Mouse (Mus musculus) adrenal gland, adult 8-10 months (tissue): Measurements from ENCODE around the gene Cnnm3. TPM values are rescaled to one million over a fixed set of nuclear protein-coding genes. Genes with fewer than 3 reads are reported as not detected.

Source experiments
- DNase-seq: peaks from one replicate; pipeline ENCODE4 v3.0.0; 2022
- total RNA-seq, 4 experiments: library from RNA; stranded (reverse); gene quantifications; 2 replicates each; pipeline ENCODE4 v1.2.4; 2022

Cnnm3 gene
- total RNA-seq, 4 experiments from 2014 or later = 41.4 to 45.3 (median 42.6) TPM

DNA sequence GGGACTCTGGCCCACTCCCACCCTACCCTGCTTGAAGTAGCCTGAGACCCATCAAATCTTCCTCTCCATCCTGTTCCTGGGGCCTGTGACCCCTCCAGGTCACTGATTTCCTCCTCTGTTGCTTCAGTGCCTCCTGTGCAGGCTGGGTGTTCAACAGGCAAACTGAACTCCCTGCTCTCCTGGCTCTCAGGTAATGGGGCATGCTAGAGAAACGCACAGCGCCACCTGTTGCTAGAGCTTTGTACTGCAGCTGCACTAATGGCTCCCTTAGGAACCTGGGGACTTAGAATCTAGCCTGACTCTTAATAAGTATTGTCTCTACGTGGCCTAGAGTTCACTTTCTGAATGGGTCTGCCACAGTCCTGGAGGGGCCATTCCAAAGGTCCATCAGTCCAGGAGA is 10.4 kb upstream of the Cnnm3 start:
- DNase-seq = no peak

DNA sequence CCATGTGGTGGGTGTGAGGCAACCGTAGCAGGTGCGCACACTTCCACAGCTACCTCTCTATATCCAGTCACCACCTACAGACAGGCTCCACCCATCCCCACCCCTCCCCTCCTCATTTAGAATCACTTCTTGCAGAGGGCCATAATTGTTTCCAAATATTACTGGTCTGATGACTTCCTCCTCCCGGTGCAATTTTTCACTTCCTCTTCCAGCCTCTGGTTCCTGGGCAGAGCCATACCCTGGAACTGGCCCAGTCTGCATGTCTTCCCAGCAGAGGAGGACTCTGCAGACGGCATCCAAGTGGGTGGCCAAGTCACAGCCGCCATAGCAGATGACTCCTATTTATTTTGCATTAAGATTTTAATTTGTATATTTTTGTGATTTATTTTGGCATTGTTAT is 3.4 kb upstream of the Cnnm3 start:
- DNase-seq = no peak

DNA sequence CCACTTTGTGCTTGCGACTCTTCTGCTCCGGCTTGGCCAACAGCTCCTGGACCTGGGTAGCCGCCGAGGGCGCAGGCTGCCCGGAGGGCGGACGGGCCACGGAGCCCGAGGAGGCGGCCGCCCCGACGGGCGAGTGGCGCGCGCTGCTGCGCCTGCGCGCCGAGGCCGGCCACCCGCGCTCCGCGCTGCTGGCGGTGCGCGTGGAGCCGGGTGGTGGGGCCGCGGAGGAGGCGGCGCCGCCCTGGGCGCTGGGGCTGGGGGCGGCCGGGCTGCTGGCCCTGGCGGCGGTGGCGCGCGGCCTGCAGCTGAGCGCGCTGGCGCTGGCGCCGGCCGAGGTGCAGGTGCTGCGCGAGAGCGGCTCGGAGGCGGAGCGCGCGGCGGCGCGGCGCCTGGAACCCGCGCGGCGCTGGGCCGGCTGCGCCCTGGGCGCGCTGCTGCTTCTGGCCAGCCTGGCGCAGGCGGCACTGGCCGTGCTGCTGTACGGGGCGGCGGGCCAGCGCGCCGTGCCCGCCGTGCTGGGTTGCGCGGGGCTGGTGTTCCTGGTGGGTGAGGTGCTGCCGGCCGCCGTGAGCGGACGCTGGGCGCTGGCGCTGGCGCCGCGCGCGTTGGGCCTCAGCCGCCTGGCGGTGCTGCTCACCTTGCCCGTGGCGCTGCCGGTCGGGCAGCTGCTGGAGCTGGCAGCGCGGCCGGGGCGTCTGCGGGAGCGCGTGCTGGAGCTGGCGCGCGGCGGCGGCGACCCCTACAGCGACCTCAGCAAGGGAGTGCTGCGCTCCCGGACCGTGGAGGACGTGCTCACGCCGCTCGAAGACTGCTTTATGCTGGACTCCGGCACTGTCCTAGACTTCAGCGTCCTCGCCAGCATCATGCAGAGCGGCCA is 660 bp downstream of the Cnnm3 start:
- DNase-seq = no peak

DNA sequence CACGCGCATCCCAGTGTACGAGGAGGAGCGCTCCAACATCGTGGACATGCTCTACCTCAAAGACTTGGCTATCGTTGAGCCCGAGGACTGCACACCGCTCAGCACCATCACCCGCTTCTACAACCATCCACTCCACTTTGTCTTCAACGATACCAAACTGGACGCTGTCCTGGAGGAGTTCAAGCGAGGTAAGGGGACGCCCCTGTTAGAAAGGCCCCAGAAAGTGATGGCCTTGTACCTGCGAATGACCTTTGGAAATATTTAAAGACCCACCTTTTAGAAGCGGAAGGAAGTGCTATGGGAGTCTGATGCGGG is 1.3 kb downstream of the Cnnm3 start:
- no peak for DNase-seq

DNA sequence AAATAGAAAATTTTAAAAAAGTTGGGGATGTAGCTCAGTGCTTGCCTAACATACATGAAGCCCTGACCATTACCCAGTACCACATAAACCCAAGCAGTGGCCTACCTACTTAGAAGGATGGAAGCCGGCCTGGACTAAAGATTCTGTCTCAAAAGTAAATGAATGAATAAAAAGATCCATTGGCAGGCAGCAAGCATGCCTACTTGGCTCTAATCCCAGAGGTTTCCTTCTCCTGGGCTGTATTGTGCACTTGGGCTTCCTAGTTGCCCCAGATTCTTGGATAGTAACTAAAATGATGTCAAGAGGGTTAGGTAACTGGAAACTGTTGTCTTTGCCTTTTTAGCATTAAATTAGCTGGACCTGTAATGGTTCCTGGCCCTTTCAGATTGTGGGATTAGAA is 1.6 kb downstream of the Cnnm3 start:
- no peak for DNase-seq

DNA sequence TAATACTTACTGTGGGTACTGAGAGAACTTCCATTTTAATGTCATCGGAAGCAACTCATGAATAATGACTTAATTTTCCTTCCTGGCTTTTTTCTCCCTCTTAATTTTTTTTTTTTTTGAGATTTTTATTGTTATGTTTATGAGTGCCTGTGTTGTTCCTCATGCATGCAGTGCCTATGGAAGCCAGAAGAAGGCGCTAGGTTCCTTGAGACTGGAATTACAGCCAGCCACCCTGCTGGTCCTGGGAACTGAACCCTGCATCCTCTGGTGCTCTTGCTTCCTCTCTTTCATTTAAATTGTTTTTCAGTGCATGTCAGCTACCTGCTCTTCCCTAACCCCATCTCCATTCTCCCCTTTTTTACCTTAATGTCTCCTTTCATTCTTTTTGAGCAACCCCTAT is 2.1 kb downstream of the Cnnm3 start:
- DNase-seq = no peak

DNA sequence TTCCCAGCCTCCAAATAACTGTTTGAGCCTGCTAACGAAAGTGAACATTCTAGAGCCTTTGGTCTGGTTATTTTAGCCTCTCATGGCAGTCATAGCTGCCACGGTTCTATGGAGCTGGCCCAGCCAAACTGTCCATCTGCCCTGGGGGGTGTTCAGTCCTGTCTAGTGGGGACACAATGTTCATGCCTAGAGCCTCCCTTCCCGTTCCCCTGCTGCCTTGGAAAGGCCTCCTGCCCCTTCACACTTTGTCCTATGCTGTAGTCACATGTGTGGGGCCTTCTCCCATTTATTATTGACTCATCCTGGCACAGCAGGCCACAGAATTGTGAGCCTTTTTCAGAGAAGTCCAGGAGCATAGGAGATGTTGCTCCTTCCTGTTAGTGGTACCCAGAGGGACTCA is 6.6 kb downstream of the Cnnm3 start:
- DNase-seq = no peak

DNA sequence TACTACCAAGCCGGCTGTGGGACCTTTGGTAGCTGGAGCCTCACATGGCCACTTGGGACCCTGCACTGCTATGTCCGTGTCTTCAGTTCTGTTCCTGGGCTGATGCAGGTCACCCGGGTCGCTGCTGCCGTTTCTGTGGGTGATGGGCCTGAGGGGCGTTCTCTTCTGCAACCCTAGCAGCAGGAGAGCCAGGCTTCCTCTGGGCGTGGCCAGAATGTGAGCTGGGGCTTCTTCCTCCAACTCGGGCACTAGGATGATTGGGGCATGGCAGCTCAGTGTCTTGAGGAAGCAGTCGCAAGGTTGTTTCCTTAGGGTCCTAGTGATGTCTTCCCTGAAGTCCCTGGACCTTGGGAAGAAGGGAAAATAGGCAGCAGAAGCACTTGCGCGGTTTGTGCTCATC is 8.0 kb downstream of the Cnnm3 start:
- DNase-seq = no peak

DNA sequence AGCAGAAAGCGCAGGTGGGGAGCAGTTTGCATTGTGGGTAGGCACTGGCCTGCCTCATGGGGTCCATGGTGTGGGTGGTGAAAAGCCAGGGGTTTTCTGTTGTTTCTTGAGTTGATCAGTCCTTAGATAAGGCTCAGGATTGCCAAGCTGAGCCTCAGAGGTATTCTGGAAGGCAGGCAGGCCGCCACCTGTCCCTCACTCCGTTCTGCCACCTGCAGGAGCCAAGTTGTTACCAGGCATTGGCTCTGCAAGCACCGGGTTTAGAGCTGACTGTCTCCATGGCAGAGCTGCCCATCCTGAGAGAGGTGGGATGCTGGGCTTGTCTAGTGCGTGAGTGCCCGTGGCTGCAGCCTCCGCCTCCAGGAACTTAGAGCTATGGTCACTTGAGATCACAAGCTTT is 10.5 kb downstream of the Cnnm3 start:
- no peak for DNase-seq

DNA sequence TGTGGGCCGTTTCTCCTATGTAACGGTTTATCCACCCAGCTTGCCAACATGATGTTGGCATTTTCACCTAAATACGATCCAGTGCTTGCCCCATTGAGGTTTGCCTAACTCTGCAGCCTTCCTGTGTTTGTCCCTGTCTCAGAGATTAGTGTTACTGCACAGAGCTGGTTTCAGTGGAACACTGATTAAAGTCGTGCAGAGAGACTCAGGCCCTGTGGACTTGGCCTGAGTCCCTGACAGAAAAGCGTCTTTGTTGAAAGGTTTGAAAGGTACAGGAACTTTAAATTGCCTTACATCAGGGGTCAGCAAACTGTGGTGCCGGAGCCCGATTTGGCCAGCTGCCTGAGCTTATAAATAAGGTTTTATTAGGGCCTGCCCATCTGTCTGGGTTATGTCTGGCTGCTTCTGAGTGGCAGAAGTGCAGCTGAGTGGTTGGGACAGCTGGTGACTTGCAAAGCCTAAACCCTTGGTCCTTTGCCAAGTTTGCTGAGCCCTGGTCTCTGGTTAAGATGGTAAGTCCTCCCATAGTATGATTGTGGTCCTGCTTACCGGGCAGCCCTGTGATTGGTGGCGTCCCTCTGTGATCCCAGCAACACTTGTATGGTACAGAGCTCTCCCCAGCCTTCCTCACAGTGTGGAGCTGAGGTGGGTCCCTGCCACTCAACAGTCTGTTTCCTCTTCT is 11.8 kb downstream of the Cnnm3 start:
- no peak for DNase-seq

DNA sequence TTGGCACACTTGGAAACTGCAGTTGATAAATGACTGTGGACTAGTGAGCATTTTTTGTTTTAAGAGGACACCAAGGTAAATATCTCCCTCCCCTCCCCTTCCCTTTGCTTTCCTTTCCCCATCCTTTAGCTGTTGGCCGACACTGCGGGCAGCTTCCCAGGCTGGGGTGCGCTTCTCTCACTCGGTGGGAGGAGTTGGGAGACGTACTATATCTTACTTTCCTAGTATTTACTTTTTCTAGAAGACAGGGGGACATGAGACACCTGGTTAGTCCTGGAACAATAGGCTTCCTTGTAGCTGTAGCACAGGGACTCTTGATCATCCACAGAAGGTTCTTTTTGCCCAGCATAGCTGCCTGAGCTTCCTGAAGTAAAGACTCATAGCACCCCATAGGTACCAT is 12.4 kb downstream of the Cnnm3 start:
- DNase-seq = no peak

DNA sequence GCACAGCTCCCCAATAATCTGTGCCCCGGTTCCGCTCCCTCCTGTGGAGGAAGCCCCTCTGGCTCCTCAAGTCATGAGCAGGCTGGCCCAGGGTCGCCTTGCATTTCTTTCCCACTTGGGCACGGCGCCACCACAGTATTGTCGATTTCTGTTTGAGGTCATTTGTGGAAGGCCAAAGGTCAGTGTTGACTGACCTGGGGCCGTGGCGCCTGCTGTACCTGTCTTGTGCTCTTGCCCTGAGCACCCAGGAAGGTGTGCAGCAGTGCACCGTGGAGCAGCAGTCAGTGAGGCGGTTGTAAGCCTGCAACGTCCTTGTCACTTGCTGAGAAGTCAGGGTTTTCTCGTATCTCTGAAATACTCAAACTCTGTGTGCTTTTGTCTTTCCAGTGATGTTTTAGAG is 14.1 kb downstream of the Cnnm3 start:
- DNase-seq = no peak

DNA sequence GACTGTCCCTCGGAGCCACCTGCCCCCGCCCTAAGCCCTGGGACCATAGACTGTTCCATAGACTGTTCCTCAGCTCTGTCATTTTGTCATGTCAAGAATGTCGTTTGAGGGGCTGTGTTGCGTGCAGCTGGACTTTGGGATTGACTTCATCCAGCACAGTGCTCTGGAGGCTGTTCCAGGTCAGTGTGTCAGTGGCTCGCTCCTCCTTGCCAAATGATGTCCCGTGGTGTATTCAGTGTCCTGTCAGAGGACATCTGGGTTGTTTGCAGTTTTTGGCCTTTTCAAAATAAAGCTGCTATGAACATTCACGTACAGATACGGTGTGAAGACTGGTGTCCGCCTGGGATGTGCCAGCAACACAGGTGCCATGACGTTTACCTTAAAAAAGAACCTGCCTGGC is 15.2 kb downstream of the Cnnm3 start:
- no peak for DNase-seq

DNA sequence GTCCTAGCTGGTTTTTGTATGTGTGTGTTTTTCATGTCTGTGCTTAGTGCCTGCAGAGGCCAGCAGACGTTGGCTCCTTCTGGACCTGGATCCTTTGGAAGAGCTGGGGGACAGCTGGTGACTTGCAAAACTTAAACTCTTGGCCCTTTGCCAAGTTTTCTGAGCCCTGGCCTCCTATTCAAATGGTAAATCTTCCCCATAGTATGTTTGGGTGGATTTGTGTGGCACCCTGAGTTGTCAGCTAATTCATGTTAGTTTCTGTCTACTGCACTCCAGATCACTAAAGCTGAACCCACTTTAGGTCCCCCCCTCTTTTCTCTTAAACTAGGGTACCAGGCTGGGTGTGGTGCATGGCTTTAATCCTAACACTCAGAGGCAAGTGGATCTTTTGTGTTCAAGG is 16.7 kb downstream of the Cnnm3 start:
- DNase-seq = no peak

DNA sequence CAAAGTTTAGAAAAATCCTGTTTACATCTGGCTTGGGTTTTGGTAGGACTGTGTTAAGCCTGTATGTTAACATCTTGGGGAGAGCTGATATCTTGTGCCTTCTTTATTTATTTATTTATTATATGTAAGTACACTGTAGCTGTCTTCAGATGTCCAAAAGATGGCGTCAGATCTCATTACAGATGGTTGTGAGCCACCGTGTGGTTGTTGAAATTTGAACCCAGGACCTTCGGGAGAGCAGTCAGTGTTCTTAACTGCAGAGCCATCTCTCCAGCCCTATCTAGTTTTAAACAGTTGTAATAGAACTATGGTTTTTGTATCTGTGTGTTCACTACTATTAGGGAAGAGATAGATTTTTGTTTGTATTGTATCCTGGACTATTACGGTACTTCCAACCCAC is 17.6 kb downstream of the Cnnm3 start:
- no peak for DNase-seq

DNA sequence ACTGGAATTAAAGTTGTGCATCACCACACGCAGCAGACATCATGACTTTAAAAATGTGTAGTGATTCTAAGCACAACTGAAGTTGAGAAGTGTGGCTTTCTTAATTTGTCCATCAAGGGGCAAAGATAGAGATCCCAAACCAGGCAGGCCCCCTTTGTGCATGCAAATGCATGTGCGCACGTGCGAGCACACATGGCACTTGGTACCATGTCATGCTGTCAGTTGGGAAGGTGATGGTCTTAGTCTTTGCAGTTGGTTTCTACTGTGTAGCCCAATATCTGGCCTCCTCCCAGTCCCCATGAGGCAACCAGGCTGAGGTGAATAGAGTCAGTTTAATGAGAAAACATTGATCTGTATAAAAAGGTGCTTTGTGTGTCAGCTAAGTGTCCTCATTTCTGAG is 18.2 kb downstream of the Cnnm3 start:
- no peak for DNase-seq

DNA sequence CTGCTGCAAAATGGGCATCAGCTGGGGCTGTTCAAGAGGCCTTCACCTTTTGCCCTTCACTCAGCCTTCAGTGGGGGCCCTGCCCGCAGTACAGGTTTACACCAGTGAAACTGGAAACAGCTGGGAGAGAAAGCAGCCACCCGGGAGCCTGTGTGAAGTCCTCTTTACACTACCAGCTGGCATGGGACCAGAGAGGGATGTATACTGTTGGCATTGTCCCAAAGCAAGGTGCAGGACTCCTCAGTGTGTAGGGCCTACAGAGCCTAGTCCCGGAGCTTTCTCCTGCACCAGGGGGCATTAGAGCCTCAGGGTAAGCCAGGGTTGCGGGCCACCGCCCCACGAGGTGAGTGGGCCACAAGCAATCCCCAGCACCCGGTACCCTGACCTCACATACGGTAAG is 18.8 kb downstream of the Cnnm3 start:
- DNase-seq = no peak

DNA sequence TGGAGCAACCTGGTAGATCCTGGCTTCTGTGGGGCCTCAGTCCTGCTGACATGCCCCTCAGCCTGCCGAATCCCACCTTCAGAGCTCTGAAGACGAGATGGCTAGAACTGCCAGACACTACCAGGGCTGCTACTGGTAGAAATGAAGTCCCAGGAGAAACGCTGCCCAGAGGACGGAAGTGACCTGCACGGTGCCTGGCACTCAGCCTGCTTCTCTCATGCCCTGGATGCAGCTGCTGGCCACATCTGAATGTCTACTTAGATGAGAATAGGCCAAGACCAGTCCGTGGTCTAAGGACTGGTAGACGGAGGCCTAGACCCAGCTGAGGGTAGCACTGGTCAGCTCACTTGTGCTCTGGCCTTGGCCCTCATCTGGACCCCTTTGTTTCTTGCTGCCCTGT is 19.3 kb downstream of the Cnnm3 start:
- DNase-seq = no peak

DNA sequence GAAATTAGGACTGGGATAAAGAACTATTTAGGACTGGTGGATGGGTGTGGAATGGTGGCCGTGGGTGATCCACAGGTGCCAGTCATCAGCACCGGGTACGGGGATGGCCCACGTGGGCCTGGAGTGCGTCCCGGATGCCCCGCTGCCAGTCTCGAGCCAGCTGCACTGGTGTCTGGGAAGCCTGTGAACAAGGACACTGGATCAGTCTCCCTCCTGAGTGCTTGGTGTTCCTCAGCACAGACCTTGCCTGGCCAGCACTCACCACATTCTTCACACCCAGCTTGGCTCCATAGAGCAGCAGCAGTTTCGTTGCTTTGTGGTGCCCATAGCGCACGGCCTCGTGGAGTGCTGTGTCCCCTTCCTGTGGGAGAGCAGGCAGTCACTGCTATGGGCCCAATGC is 19.8 kb downstream of the Cnnm3 start:
- no peak for DNase-seq

DNA sequence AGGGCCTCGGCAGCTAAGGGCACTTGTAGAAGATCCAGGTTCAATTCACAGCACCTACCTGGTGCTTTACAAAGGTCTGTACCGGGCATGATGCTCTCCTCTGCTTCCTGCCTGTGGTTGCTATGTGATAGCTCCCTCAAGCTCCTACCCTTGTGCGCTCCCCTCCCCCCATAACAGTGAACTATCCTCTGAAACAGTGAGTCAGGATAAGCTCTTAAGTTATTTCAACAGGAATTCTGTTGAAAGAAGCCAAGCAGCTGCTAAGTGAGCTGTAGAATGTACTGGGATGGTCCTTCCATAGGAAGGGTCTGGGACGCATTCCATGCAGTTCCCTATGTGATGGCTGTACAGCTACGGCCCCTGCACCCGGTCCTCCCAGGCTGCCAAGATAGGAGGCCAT is 21.9 kb downstream of the Cnnm3 start:
- no peak for DNase-seq

DNA sequence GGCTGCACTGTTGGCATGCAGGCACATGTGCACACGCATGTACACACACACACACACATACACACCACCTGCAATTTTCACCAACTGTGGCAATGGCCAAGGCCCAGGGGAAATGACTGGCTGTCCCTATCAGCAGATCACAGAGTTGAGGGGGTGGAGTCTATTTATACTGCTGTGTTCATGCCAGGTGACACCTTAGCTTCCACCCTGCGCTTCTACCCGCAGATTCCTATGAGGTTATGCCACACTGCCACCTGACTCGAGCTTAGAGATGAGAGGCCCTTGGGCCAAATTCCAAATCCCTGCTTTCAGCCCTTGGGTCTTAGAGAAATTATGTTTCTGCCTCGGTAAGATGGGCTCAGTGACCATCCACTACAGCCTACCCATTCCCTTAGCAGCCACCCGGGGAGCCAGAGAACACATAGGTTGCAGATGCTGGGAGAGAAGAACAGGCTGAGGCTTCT is 23.0 kb downstream of the Cnnm3 start:
- DNase-seq = no peak

DNA sequence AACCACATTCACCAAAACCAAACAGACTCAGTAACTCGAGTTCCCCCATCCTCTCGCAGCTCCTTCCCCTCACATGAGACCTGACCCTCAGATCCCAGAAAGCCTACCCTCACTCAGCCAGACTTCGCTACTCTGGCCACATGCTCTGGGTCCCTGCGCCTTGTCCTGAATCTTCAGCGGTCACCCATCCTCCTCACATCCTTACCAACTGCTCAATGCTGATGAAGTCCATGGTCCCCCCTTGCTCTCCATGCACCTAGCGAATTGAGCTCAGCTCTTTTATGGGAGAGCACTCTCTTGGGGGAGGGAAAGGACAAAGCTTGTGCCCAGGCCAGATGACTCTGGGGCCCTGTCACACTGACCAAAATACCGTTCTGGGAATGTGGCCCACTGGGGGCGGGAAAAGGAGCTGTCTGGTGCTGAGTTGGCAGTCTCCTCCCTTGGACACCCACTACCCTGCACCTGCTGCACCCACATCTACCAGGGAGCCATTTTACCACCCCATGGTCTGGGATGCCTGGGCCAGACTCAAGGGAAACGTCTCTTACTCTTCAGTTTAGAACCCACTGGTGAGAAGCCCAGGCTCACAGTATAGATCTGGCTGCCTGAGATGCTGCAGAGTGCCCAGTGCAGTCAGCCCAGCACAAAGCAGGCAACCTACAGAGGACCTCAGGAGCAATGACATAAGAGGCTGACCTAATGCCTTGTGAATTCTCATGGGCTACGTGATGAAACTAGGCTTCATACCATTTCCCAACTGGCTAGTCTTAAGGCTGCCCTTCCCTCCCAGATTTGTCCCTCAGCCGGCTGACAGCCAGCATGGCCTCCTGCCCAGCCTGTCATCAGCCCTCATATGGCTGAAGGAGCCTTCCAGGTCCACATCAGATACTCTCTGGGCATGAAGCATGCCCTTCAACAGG is 24.1 kb downstream of the Cnnm3 start:
- DNase-seq = no peak

DNA sequence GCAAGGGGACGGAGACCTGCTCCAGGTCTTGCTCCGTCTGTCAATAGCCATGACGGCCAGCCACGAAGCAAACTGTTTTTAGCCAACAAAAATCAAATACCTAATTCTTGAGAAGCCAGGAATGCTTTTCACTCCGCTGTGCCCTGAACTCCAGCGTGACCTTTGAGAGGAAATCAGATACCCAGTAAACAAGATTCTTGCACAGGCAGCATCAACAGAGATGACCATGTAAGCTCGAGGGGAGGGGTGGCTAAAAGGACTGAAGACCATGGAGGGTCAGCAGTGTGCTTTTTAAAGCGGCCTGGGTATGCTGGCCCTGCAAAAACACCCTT is 24.7 kb downstream of the Cnnm3 start:
- DNase-seq = no peak
